Mouse (Mus musculus) ES-E14 (cell line): ENCODE measurements around the gene Trmt10b.

Experiments
- CHD2 ChIP-seq: IDR thresholded peaks from 2 replicates; pipeline ENCODE4 v1.6.1; 2014; ENCODE audit warnings: mild to moderate bottlenecking, low read depth, low read length, inconsistent platforms
- ZC3H11A ChIP-seq: IDR thresholded peaks from 2 replicates; pipeline ENCODE4 v1.6.1; 2012; ENCODE audit warnings: low read depth, mild to moderate bottlenecking, inconsistent platforms, low read length, borderline replicate concordance
- ZNF384 ChIP-seq: IDR thresholded peaks from 2 replicates; pipeline ENCODE4 v1.6.1; 2012; ENCODE audit warnings: low read depth, low read length, inconsistent platforms

GRCm38 (mm10) chr4:45253839-45254601, 42.9 kb upstream of the Trmt10b start:
- TF ChIP-seq CHD2 (no peak), ZC3H11A (no peak), ZNF384 (no peak)
